Mouse (Mus musculus): ENCODE data around the gene Gsdma3. TPM values are rescaled to one million over a fixed set of nuclear protein-coding genes. Genes with fewer than 3 reads are reported as not detected.
"Not testable (repeated sequence)": the region's sequence is repeated elsewhere in the genome, so short reads cannot be mapped to it uniquely, and the experiment has no call there.

Gene Gsdma3
- polyA plus RNA-seq, 1 experiment, result not detected

DNA sequence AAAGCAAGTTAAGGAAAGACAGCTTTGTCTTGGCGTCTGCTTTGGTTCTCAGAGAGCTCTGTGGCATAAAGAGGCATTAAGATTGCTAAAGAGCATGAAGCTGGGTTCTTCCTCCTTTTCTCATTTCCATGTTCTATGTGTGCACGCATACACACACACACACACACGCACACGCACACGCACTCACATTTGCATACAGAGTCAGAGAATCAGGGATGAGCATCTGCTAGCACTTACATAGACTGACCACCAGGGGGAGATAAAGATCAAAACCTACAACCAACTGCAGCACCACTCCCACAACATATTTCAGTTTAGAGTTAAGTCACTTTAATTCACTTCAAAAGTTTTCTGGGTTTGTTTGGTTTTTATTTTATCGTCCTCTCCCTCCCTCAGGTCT lies 34.4 kb downstream of the Gsdma3 start:
- Histone ChIP-seq H3K4me1 (peaks cover 39% of the 10 kb centered on the region), H3K36me3 (replicated peaks; ENCODE audit: low read length) (no peaks in the 10 kb centered on the region), H3K27me3 (replicated peaks) (peaks cover 26% of the 10 kb centered on the region), H3K4me3 (replicated peaks) (peak overlapping the region; percentile 79), H3K9me3 (no peaks in the 10 kb centered on the region)
- TF ChIP-seq GATA1 (IDR thresholded peaks at IDR 0.05; ENCODE audit: borderline replicate concordance, low read length) (no peak), FLI1 (IDR thresholded peaks at IDR 0.05; ENCODE audit: low read length) (no peak)

DNA sequence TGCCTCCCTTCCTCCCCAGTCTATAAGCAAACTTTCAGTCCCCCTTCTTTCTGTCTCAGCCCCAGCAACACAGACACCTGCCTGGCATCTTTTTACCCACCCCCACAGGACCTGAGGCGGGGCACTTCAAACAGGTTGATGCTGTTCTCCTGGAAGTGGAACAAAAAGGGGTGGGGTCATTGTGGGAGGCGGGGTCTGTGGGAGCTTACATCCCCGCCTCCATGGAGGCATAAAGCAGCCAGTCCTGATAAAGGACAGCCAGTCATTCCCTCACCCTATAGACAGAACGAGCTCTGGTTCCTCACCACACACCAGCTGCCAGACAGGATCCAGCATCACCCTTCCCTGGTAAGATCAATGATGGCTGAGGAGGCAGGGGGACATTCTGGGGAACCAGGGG lies 37.9 kb downstream of the Gsdma3 start, which contains the start of gene Gsdma:
TSS of gene Gsdma (plus strand) at position 261 of the 400 bp plus-strand sequence.
- H3K4me3 ChIP-seq (replicated peaks), result peak within 1 kb of the TSS; percentile 2
- TF ChIP-seq GATA1 (IDR thresholded peaks at IDR 0.05; ENCODE audit: borderline replicate concordance, low read length), result no peak
- H3K9me3 ChIP-seq, result no peaks in the 10 kb centered on the region
- H3K36me3 ChIP-seq (replicated peaks; ENCODE audit: low read length), result no peaks in the 10 kb centered on the region
- peaks cover 57% of the 10 kb centered on the region for H3K4me1 ChIP-seq
- H3K27me3 ChIP-seq (replicated peaks), result peaks cover 45% of the 10 kb centered on the region

DNA sequence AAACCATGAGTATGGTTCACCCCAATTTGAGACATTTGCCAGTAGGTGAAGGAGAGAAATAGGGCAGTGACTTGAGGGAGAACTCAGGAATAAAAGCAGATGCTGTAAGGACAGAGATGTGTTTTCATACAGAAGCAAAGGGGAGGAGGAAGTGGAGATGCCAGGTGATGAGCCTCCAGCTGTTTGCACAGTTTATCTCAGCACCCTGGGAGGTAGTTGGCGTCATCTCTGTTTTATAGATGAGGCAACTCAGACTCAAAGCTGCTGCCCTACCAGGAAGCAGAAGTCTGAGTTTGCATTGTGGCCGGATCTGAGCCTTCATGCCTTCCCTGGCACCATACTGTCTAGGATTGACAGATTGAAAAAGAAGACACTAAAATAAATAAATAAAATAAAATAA lies 42.8 kb downstream of the Gsdma3 start:
- Histone ChIP-seq H3K9me3 (no peaks in the 10 kb centered on the region), H3K27me3 (replicated peaks) (peaks cover 48% of the 10 kb centered on the region), H3K36me3 (replicated peaks; ENCODE audit: low read length) (no peaks in the 10 kb centered on the region), H3K4me3 (replicated peaks) (no peak overlapping the region), H3K4me1 (peaks cover 67% of the 10 kb centered on the region)
- TF ChIP-seq GATA1 (IDR thresholded peaks at IDR 0.05; ENCODE audit: borderline replicate concordance, low read length), result no peak
- no peak for TF ChIP-seq FLI1 (IDR thresholded peaks at IDR 0.05; ENCODE audit: low read length)

DNA sequence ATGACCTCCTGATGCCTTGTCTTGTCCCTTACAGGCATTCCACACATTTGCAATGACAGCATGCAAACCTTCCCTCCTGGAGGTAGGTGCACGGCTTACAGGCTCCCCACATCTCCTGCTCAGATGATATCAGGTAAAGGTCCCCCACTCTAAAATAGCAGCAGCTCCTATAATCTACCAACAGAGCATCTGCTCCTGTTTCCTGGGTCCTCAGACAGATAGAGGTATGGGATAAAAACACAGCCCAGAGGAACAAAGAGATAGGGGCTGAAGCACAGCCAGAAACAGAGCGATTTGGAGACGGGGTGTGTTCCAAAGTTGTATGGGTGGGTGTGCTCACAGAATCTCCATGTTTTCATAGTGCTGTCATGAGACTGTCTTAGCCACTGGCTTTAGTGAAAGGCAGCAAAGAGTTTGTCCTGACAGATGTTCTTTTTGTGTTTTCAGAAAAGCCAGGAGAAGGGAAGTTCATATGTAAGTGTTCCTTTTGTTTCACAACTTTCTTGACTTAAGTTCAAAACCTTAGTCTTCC lies 45.2 kb downstream of the Gsdma3 start:
- Histone ChIP-seq H3K27me3 (replicated peaks) (peaks cover 38% of the 10 kb centered on the region), H3K9me3 (no peaks in the 10 kb centered on the region), H3K36me3 (replicated peaks; ENCODE audit: low read length) (no peaks in the 10 kb centered on the region), H3K4me3 (replicated peaks) (peak overlapping the region; percentile 33), H3K4me1 (peaks cover 77% of the 10 kb centered on the region)
- no peak for TF ChIP-seq GATA1 (IDR thresholded peaks at IDR 0.05; ENCODE audit: borderline replicate concordance, low read length)

DNA sequence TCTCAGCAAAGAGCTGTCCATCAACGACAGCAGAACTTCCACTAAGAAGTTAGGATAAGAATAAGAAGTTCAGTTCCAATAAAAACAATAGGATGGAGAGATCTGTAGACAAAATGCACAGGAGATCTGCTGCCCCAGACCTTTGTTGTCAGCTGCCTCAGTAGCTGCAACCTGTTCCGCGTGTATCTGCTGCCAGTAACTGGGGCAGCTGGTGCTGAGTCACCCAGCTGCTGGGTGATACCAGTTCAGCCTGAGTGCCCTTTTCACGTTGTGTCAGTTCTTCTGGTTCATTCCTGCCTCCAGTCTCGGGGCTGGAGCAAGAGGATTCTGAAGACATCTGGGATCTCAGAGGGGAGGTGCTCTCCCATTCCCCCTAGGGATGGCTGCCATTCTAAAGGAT lies 45.7 kb downstream of the Gsdma3 start:
- Histone ChIP-seq H3K36me3 (replicated peaks; ENCODE audit: low read length) (no peaks in the 10 kb centered on the region), H3K4me1 (peaks cover 81% of the 10 kb centered on the region), H3K27me3 (replicated peaks) (peaks cover 32% of the 10 kb centered on the region), H3K9me3 (no peaks in the 10 kb centered on the region), H3K4me3 (replicated peaks) (peak overlapping the region; percentile 78)
- no peak for TF ChIP-seq GATA1 (IDR thresholded peaks at IDR 0.05; ENCODE audit: borderline replicate concordance, low read length)
- TF ChIP-seq FLI1 (IDR thresholded peaks at IDR 0.05; ENCODE audit: low read length), result no peak

DNA sequence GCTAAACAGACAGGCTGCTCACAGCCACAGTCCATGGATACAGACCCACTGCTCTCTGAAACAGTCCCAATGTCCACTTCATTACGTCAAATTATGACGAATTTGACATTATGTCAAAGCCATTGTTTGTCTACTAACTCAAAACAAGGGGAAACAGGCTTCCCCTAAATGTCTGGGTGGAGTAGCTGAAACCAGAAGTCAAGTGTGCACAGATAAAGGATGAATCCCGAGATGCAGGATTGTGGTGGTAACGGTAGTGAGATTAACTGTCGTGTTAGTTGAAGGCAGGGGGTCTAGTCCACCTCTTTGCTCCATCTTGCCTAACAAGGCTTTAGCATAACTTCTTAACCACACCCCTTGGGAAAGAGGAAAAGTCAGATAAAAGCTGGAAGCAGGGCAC lies 46.3 kb downstream of the Gsdma3 start:
- peaks cover 79% of the 10 kb centered on the region for H3K4me1 ChIP-seq
- peaks cover 26% of the 10 kb centered on the region for H3K27me3 ChIP-seq (replicated peaks)
- TF ChIP-seq FLI1 (IDR thresholded peaks at IDR 0.05; ENCODE audit: low read length), result no peak
- no peak for TF ChIP-seq GATA1 (IDR thresholded peaks at IDR 0.05; ENCODE audit: borderline replicate concordance, low read length)
- H3K4me3 ChIP-seq (replicated peaks), result peak overlapping the region; percentile 78
- no peaks in the 10 kb centered on the region for H3K9me3 ChIP-seq
- H3K36me3 ChIP-seq (replicated peaks; ENCODE audit: low read length), result no peaks in the 10 kb centered on the region

DNA sequence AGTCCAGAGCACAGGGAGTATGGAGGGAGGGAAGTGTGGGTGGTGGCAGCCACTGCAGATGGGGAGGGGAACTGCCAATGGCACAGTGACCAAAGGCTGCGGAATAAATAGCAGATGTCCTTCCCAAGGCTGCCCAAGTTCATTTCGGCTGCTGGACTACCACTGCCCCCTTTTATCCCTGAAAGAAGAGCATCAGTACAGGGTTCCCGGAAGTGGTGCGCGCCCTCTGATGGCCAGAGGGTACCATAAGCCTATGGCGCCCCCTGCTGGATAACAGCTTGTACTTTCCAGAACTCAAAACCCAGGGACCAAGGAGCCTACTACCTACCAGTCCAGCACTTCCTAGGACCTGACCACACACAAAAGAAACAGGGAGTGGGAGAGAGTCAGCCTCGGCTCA lies 47.0 kb downstream of the Gsdma3 start:
- H3K36me3 ChIP-seq (replicated peaks; ENCODE audit: low read length), result not testable (repeated sequence)
- Histone ChIP-seq H3K4me3 (replicated peaks) (peak overlapping the region; percentile 44), H3K4me1 (peaks cover 72% of the 10 kb centered on the region)

DNA sequence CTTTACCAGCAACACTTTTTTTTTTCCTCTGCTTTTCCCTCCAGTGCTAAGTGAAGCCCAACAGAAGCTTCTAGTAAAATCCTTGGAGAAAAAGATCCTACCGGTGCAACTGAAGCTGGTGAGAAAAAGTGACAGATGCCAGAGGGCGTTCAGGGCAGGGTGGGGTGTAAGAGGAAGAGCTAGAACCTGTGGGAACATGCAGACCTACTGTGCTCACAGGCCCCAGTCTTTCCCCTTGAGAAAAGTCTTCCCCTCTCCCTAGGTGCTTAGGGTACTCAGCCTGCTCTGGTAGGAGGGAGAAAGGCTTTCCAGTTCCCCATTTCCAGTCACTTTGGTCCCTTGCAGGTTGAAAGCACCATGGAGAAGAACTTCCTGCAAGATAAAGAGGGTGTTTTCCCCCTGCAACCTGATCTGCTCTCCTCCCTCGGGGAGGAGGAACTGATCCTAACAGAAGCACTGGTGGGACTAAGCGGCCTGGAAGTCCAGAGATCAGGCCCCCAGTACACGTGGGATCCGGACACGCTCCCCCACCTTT lies 49.7 kb downstream of the Gsdma3 start:
- H3K9me3 ChIP-seq, result no peaks in the 10 kb centered on the region
- peaks cover 57% of the 10 kb centered on the region for H3K4me1 ChIP-seq
- peaks cover 7% of the 10 kb centered on the region for H3K27me3 ChIP-seq (replicated peaks)
- H3K36me3 ChIP-seq (replicated peaks; ENCODE audit: low read length), result no peaks in the 10 kb centered on the region
- H3K4me3 ChIP-seq (replicated peaks), result no peak overlapping the region
- no peak for TF ChIP-seq GATA1 (IDR thresholded peaks at IDR 0.05; ENCODE audit: borderline replicate concordance, low read length)
- no peak for TF ChIP-seq FLI1 (IDR thresholded peaks at IDR 0.05; ENCODE audit: low read length)

More for the DNA sequence above, 47.0 kb downstream of the Gsdma3 start:
- not testable (repeated sequence) for H3K9me3 ChIP-seq
- peaks cover 23% of the 10 kb centered on the region for H3K27me3 ChIP-seq (replicated peaks)

DNA sequence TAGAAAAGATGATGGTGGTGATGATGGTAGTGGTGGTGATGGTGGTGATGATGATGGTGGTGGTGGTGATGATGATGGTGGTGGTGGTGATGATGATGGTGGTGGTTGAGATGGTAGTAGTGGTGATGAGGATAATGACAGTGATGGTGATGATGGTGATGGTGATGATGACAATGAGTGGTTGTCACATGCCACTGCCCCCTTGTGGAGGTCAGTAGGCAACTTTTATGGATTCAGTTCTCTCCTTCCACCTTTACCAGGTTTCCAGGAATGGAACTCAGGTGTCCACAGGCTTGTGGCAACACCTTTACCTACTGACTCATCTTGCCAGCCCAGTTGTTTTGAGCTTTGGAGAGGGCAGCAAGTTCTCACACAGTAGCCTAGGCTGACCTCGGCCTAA lies 53.9 kb downstream of the Gsdma3 start:
- TF ChIP-seq GATA1 (IDR thresholded peaks at IDR 0.05; ENCODE audit: borderline replicate concordance, low read length) (no peak), FLI1 (IDR thresholded peaks at IDR 0.05; ENCODE audit: low read length) (no peak)
- Histone ChIP-seq H3K36me3 (replicated peaks; ENCODE audit: low read length) (peaks cover 10% of the 10 kb centered on the region), H3K4me1 (peaks cover 53% of the 10 kb centered on the region), H3K27me3 (replicated peaks) (peaks cover 3% of the 10 kb centered on the region), H3K9me3 (no peaks in the 10 kb centered on the region), H3K4me3 (replicated peaks) (peak overlapping the region; percentile 66)

DNA sequence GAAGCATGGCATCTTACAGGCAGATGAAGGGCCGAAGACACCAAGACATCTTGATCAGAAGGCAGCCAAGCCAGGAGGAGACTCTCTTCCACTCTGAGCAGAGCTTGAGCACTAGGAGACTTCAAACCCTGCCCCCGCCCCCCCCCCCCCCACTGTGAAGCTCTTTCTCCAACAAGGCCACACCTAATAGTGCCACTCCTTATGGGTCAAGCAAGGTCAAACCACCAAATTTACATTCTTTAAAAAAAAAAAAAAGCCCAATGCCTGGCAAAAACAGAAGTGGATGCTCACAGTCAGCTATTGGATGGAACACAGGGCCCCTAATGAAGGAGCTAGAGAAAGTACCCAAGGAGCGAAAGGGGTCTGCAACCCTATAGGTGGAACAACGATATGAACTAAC lies 54.4 kb downstream of the Gsdma3 start:
- not testable (repeated sequence) for H3K4me3 ChIP-seq (replicated peaks); H3K9me3 ChIP-seq; H3K27me3 ChIP-seq (replicated peaks)
- H3K4me1 ChIP-seq, result peaks cover 52% of the 10 kb centered on the region
- peaks cover 15% of the 10 kb centered on the region for H3K36me3 ChIP-seq (replicated peaks; ENCODE audit: low read length)

DNA sequence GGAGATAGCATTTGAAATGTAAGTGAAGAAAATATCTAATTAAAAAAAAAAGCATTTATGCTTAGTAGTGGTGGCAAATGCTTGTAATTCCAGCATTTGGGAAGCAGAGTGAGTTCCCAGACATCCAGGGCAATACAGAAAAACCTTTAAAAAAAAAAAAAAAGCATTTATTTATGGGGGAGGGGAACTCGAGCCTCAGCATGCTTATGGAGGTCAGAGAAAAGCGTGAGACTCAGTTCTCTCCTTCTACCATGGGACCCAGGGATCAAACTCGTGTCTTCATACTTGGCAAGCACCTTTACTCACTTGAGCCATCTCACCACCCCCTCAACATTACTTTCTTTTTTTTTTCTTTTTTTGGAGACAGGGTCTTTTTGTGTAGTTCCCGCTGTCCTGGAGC lies 55.0 kb downstream of the Gsdma3 start:
- Histone ChIP-seq H3K36me3 (replicated peaks; ENCODE audit: low read length) (peaks cover 21% of the 10 kb centered on the region), H3K27me3 (replicated peaks) (peaks cover 3% of the 10 kb centered on the region), H3K4me3 (replicated peaks) (no peak overlapping the region), H3K4me1 (peaks cover 50% of the 10 kb centered on the region), H3K9me3 (no peaks in the 10 kb centered on the region)
- TF ChIP-seq FLI1 (IDR thresholded peaks at IDR 0.05; ENCODE audit: low read length) (no peak), GATA1 (IDR thresholded peaks at IDR 0.05; ENCODE audit: borderline replicate concordance, low read length) (no peak)

All from megakaryocyte, embryonic 14.5 days (primary cell).